In genomic region chr3:67369407-67370079, GRCm38 (mm10) we compare ENCODE assay signal across 19 mouse cellular contexts. TPM values are rescaled to one million over a fixed set of nuclear protein-coding genes. Genes with fewer than 3 reads are reported as not detected.
A peak's percentile ranks its signal among the peaks of the same experiment; 100 is the strongest.
DNase-seq lines count a peak whose midpoint lies in the region; ATAC-seq lines count a peak whose summit lies in the region.
"Had no signal": no experiment of that assay in that cellular context is flagged by ENCODE, and none has a peak within 500 bp of the region (broad histone marks: within the 10 kb centered on the region; RNA-seq: fewer than 3 reads in every experiment).

No protein-coding gene starts in this region.

- no peaks in the 10 kb centered on the region for H3K9me3 ChIP-seq in heart, embryonic 14.5 days (ENCODE audit: control insufficient read depth, low read length)
- H3K9me3 ChIP-seq: limb, embryonic 13.5 days; liver, embryonic 15.5 days; midbrain, embryonic 15.5 days had no signal

- no peak overlapping the region for H3K4me3 ChIP-seq in heart, embryonic 14.5 days (ENCODE audit: control insufficient read depth in 1 of 2, insufficient read depth in 1 of 2, low read depth in 1 of 2, low read length in 2 of 2)
- H3K4me3 ChIP-seq: limb, embryonic 13.5 days; liver, embryonic 15.5 days; midbrain, embryonic 15.5 days had no signal

- no peak overlapping the region for H3K9ac ChIP-seq in heart, embryonic 14.5 days (ENCODE audit: low read length)
- H3K9ac ChIP-seq: limb, embryonic 13.5 days; liver, embryonic 15.5 days; midbrain, embryonic 15.5 days had no signal

- peak overlapping the region; percentile 40; the same call in 1 of the 2 replicates for H3K4me2 ChIP-seq in heart, embryonic 14.5 days (ENCODE audit: low read length)
- H3K4me2 ChIP-seq: limb, embryonic 13.5 days; liver, embryonic 15.5 days; midbrain, embryonic 15.5 days had no signal

- no peaks in the 10 kb centered on the region for H3K27me3 ChIP-seq in heart, embryonic 14.5 days (ENCODE audit: control insufficient read depth, insufficient read depth, low read length)

- no peaks in the 10 kb centered on the region for H3K36me3 ChIP-seq in heart, embryonic 14.5 days (ENCODE audit: control insufficient read depth, insufficient read depth, low read length)
- H3K36me3 ChIP-seq: limb, embryonic 13.5 days; liver, embryonic 15.5 days; midbrain, embryonic 15.5 days had no signal

- no peak for ATAC-seq in heart, embryonic 14.5 days (ENCODE audit: insufficient number of reproducible peaks, insufficient read depth, low FRiP score, low read depth)
- ATAC-seq: forebrain, embryonic 14.5 days; hindbrain, postnatal 0 days; midbrain, embryonic 15.5 days had no signal

- peaks cover 17 to 46% of the 10 kb centered on the region in 2 experiments for H3K4me1 ChIP-seq in heart, embryonic 14.5 days (ENCODE audit: control insufficient read depth in 2 of 2, insufficient read depth in 2 of 2, low read length in 2 of 2)

- peak overlapping the region; percentile 70 for H3K27ac ChIP-seq in heart, embryonic 14.5 days (replicated peaks in 1 of 2; ENCODE audit: control insufficient read depth in 1 of 2, insufficient read depth in 1 of 2, low read depth in 2 of 2, low read length in 2 of 2)
- H3K27ac ChIP-seq: hindbrain, postnatal 0 days; limb, embryonic 13.5 days; liver, embryonic 15.5 days; midbrain, embryonic 15.5 days had no signal

- WGBS in heart, embryonic 14.5 days, result 40% methylated on average over 5 of the region's 5 CpGs

- DNase-seq in heart, adult 8-10 months (ENCODE audit: low spot score), result no peak
- peak; percentile 14 for DNase-seq in retina, postnatal 1 day
- no peak for DNase-seq in retina, embryonic 14.5 days (ENCODE audit: low spot score)
- peak; percentile 9 for DNase-seq in c-Kit-positive CD71-negative TER-119-negative erythroid progenitor cells, embryonic 14.5 days (ENCODE audit: low read depth)
- DNase-seq in left cerebral cortex, adult 18-20 months (ENCODE audit: low spot score in 2 of 2), result no peak
- DNase-seq in adipocyte (ENCODE audit: low spot score), result no peak
- DNase-seq: adrenal gland, postnatal 25 days; cerebellum, postnatal 14 days; kidney, adult 9 months; lung, postnatal 36 days had no signal

RNA-seq across cellular contexts. Expression of gene Mlf1, which starts 4.4 kb away (rescaled TPM):
- 361 and 378 TPM in 2 replicates for polyA plus RNA-seq in heart, embryonic 14.5 days (2014; fragmentation: Nextera tagmentation; extraction: Ambion mirVana)
- 100 to 1,000 TPM; 135 to 199 (median 160) TPM for total RNA-seq in heart, adult 8-10 months (2022)
- total RNA-seq in left cerebral cortex, adult 18-20 months (2021), result 1 to 10 TPM in 1 of 2 experiments, under 1 TPM in 1; 0.88 to 1.0 TPM

RNA-seq across cellular contexts. Expression of gene Gm17402, which starts 5.4 kb away (rescaled TPM):
- polyA plus RNA-seq in heart, embryonic 14.5 days (2014; fragmentation: Nextera tagmentation; extraction: Ambion mirVana), result not detected in 2 replicates
- total RNA-seq in heart, adult 8-10 months (2022), result not detected
- not detected for total RNA-seq in left cerebral cortex, adult 18-20 months (2021)
- total RNA-seq: adrenal gland, postnatal 25 days; hindbrain, postnatal 0 days; left cerebral cortex, adult 8-10 months had no signal
- polyA plus RNA-seq: forebrain, embryonic 14.5 days; hindbrain, postnatal 0 days; limb, embryonic 13.5 days; liver, embryonic 15.5 days; midbrain, embryonic 15.5 days; neural tube, embryonic 11.5 days; urinary bladder, adult 2 months had no signal

Comparison
In these comparisons a context has a peak if more than half of its experiments do, and no peak if none do; other contexts are left out.
1. DNase-seq: peak in retina, postnatal 1 day (single experiment) and c-Kit-positive CD71-negative TER-119-negative erythroid progenitor cells, embryonic 14.5 days (single experiment); none in heart, adult 8-10 months (single experiment), retina, embryonic 14.5 days (single experiment), left cerebral cortex, adult 18-20 months (0 of 2) and adipocyte (single experiment).
2. RNA of gene Mlf1, which starts 4.4 kb away (total RNA-seq): 135 to 199 TPM in heart, adult 8-10 months; 0.88 to 1.0 TPM in left cerebral cortex, adult 18-20 months; every median in the first group is over 10 times any median in the second.